Mouse (Mus musculus) hindbrain, embryonic 10.5 days (tissue): ENCODE measurements at regions not wholly inside any gene's neighbourhood (a gene's known extent, or its start where the extent isn't known, plus 50 kb on each side); places are given as distances from the start of the nearest gene placed in this dataset.

Source experiments
- DNase-seq: peaks from one replicate; pipeline ENCODE4 v3.0.0-alpha.2; 2017; ENCODE audit warnings: low spot score
- H3K27ac ChIP-seq: fragments of 300-500 bp; sonication (generic); 2 replicates; pipeline ENCODE4 v1.5.1; 2016; ENCODE audit warnings: mild to moderate bottlenecking, moderate library complexity
- H3K27me3 ChIP-seq: fragments of 300-500 bp; sonication (generic); 2 replicates; pipeline ENCODE4 v1.6.1; 2016; ENCODE audit warnings: mild to moderate bottlenecking; ENCODE audit not compliant: poor library complexity, insufficient read depth, severe bottlenecking
- H3K36me3 ChIP-seq: fragments of 300-500 bp; sonication (generic); 2 replicates; pipeline ENCODE4 v1.6.1; 2016; ENCODE audit warnings: mild to moderate bottlenecking, moderate library complexity
- H3K4me1 ChIP-seq: fragments of 300-500 bp; sonication (generic); replicated peaks from 2 replicates; pipeline ENCODE4 v1.6.1; 2016; ENCODE audit warnings: mild to moderate bottlenecking
- H3K4me3 ChIP-seq: fragments of 300-500 bp; sonication (generic); 2 replicates; pipeline ENCODE4 v1.5.1; 2016; ENCODE audit warnings: mild to moderate bottlenecking, moderate library complexity
- H3K9me3 ChIP-seq: fragments of 300-500 bp; sonication (generic); 2 replicates; pipeline ENCODE4 v1.6.1; 2016; ENCODE audit warnings: mild to moderate bottlenecking, moderate library complexity
- WGBS: fragments of 180-500 bp; shearing (Covaris S2); methylation state at CpG from one replicate; pipeline ENCODE4 v1.1.7; 2016; 5-methylcytosine and 5-hydroxymethylcytosine counted together

GRCm38 (mm10) chr6:75683935-75684334, 813.6 kb downstream of the Gm9008 start:
- H3K36me3 ChIP-seq, result no peaks in the 10 kb centered on the region
- H3K27me3 ChIP-seq, result no peaks in the 10 kb centered on the region
- H3K9me3 ChIP-seq, result no peaks in the 10 kb centered on the region
- no peak overlapping the region for H3K4me3 ChIP-seq
- no peaks in the 10 kb centered on the region for H3K4me1 ChIP-seq
- H3K27ac ChIP-seq, result no peak overlapping the region
- no peak for DNase-seq
- 83% methylated on average over 2 of the region's 2 CpGs for WGBS

- no peak overlapping the region for H3K27ac ChIP-seq
- no peak for DNase-seq
- WGBS, result 92% methylated on average over 2 of the region's 2 CpGs
- H3K36me3 ChIP-seq, result no peaks in the 10 kb centered on the region
- H3K4me3 ChIP-seq, result no peak overlapping the region
- H3K4me1 ChIP-seq, result no peaks in the 10 kb centered on the region
- peaks cover 8% of the 10 kb centered on the region; the same call in 1 of the 2 replicates for H3K9me3 ChIP-seq
- no peaks in the 10 kb centered on the region for H3K27me3 ChIP-seq
These were observed 853.2 kb downstream of the Gm9008 start for GRCm38 (mm10) chr6:75644363-75644720.

- 73% methylated on average over 2 of the region's 2 CpGs for WGBS
- no peak for DNase-seq
- Histone ChIP-seq H3K4me1 (no peaks in the 10 kb centered on the region), H3K36me3 (no peaks in the 10 kb centered on the region), H3K27ac (no peak overlapping the region), H3K9me3 (peaks cover 8% of the 10 kb centered on the region; the same call in 1 of the 2 replicates), H3K4me3 (no peak overlapping the region), H3K27me3 (no peaks in the 10 kb centered on the region)
These were observed 853.8 kb downstream of the Gm9008 start for GRCm38 (mm10) chr6:75643581-75644362.

- Histone ChIP-seq H3K4me1 (no peaks in the 10 kb centered on the region), H3K4me3 (no peak overlapping the region), H3K9me3 (no peaks in the 10 kb centered on the region), H3K36me3 (no peaks in the 10 kb centered on the region), H3K27ac (no peak overlapping the region), H3K27me3 (no peaks in the 10 kb centered on the region)
- WGBS, result 69% methylated on average over 1 of the region's 1 CpGs
- no peak for DNase-seq
These were observed 861.5 kb downstream of the Gm9008 start for GRCm38 (mm10) chr6:75636050-75636449.

GRCm38 (mm10) chr6:75602536-75603279, 894.9 kb downstream of the Gm9008 start:
- Histone ChIP-seq H3K4me3 (no peak overlapping the region), H3K27ac (peak overlapping the region; percentile 45; the same call in 1 of the 2 replicates), H3K4me1 (peaks cover 9% of the 10 kb centered on the region; the same call in 1 of the 2 replicates), H3K27me3 (no peaks in the 10 kb centered on the region), H3K36me3 (no peaks in the 10 kb centered on the region), H3K9me3 (no peaks in the 10 kb centered on the region)
- peak; percentile 17 for DNase-seq
- WGBS, result 9% methylated on average over 11 of the region's 11 CpGs

- Histone ChIP-seq H3K27me3 (no peaks in the 10 kb centered on the region), H3K4me1 (no peaks in the 10 kb centered on the region), H3K9me3 (no peaks in the 10 kb centered on the region), H3K27ac (no peak overlapping the region), H3K36me3 (no peaks in the 10 kb centered on the region), H3K4me3 (no peak overlapping the region)
- DNase-seq, result no peak
- 90% methylated on average over 3 of the region's 3 CpGs for WGBS
These were observed 939.2 kb downstream of the Gm9008 start for GRCm38 (mm10) chr6:75558431-75558830.

GRCm38 (mm10) chr6:75542247-75542700, 955.3 kb downstream of the Gm9008 start:
- H3K36me3 ChIP-seq, result no peaks in the 10 kb centered on the region
- H3K9me3 ChIP-seq, result no peaks in the 10 kb centered on the region
- H3K4me1 ChIP-seq, result no peaks in the 10 kb centered on the region
- H3K4me3 ChIP-seq, result no peak overlapping the region
- H3K27ac ChIP-seq, result no peak overlapping the region
- DNase-seq, result no peak
- no peaks in the 10 kb centered on the region for H3K27me3 ChIP-seq
- 76% methylated on average over 1 of the region's 1 CpGs for WGBS

- WGBS, result 89% methylated on average over 3 of the region's 3 CpGs
These were observed 957.9 kb downstream of the Gm9008 start for GRCm38 (mm10) chr6:75539703-75540102.

More at GRCm38 (mm10) chr6:75539703-75540102, 957.9 kb downstream of the Gm9008 start:
- DNase-seq, result no peak
- H3K9me3 ChIP-seq, result no peaks in the 10 kb centered on the region
- H3K36me3 ChIP-seq, result no peaks in the 10 kb centered on the region
- H3K4me3 ChIP-seq, result no peak overlapping the region
- H3K4me1 ChIP-seq, result no peaks in the 10 kb centered on the region
- H3K27ac ChIP-seq, result no peak overlapping the region
- no peaks in the 10 kb centered on the region for H3K27me3 ChIP-seq
